Comparison of ENCODE assay signal across 28 mouse cellular contexts in genomic region chr10:69288086-69288485, GRCm38 (mm10).
DNase-seq lines count a peak whose midpoint lies in the region; ATAC-seq and TF ChIP-seq lines count a peak whose summit lies in the region.
"Had no signal": no experiment of that assay in that cellular context is flagged by ENCODE, and none has a peak within 500 bp of the region (broad histone marks: within the 10 kb centered on the region; RNA-seq: fewer than 3 reads in every experiment).

No protein-coding gene starts in this region.

- H3K9me3 ChIP-seq in liver, embryonic 12.5 days (replicated peaks), result no peaks in the 10 kb centered on the region
- no peaks in the 10 kb centered on the region for H3K9me3 ChIP-seq in liver, embryonic 11.5 days (ENCODE audit: control insufficient read depth, low read length)
- H3K9me3 ChIP-seq: embryonic facial prominence, embryonic 12.5 days; heart, embryonic 15.5 days; hindbrain, embryonic 10.5 days; intestine, embryonic 15.5 days; limb, embryonic 12.5 days; midbrain, embryonic 12.5 days; neural tube, embryonic 13.5 days had no signal

- TF ChIP-seq EP300 in heart, adult 2 months (IDR thresholded peaks at IDR 0.05; ENCODE audit: insufficient read depth, low read depth, low read length), result 0 out of 2 replicates have a peak, but pooled peaks have one; percentile 44

- H3K36me3 ChIP-seq in heart, adult 2 months (ENCODE audit: control insufficient read depth, insufficient read depth, low read length), result peaks cover 7% of the 10 kb centered on the region
- H3K36me3 ChIP-seq in liver, embryonic 12.5 days, result peaks cover 13% of the 10 kb centered on the region
- no peaks in the 10 kb centered on the region; the same call in 1 of the 2 replicates for H3K36me3 ChIP-seq in liver, embryonic 11.5 days (ENCODE audit: control insufficient read depth, insufficient read depth, low read length)
- H3K36me3 ChIP-seq: G1E had no signal

- no peak overlapping the region for H3K4me3 ChIP-seq in heart, adult 2 months
- no peak overlapping the region for H3K4me3 ChIP-seq in liver, embryonic 12.5 days
- no peak overlapping the region for H3K4me3 ChIP-seq in liver, embryonic 11.5 days (ENCODE audit: low read depth, low read length)
- H3K4me3 ChIP-seq: embryonic facial prominence, embryonic 12.5 days; heart, embryonic 15.5 days; hindbrain, embryonic 10.5 days; intestine, embryonic 15.5 days; layer of hippocampus, adult 2 months; limb, embryonic 12.5 days; midbrain, embryonic 12.5 days; neural tube, embryonic 13.5 days had no signal

- intact Hi-C loops in heart, adult 2 months (cut with DNase I), result no loop called here

- WGBS in heart, adult 2 months, result 58% methylated on average over 4 of the region's 4 CpGs
- 68% methylated on average over 4 of the region's 4 CpGs for WGBS in liver, embryonic 12.5 days (ENCODE audit: insufficient replicate concordance)
- 82% methylated on average over 4 of the region's 4 CpGs for WGBS in liver, embryonic 11.5 days

- no peaks in the 10 kb centered on the region for H3K79me2 ChIP-seq in heart, adult 2 months (replicated peaks; ENCODE audit: control insufficient read depth, insufficient read depth, low read length)

- H3K9ac ChIP-seq in heart, adult 2 months (ENCODE audit: low read depth, low read length), result no peak overlapping the region
- H3K9ac ChIP-seq in liver, embryonic 12.5 days, result no peak overlapping the region
- no peak overlapping the region for H3K9ac ChIP-seq in liver, embryonic 11.5 days (ENCODE audit: low read depth, low read length)
- H3K9ac ChIP-seq: embryonic facial prominence, embryonic 12.5 days; forebrain, postnatal 0 days; heart, embryonic 15.5 days; intestine, embryonic 15.5 days; limb, embryonic 12.5 days; midbrain, embryonic 12.5 days; neural tube, embryonic 13.5 days had no signal

- TF ChIP-seq POLR2A in heart, adult 2 months (IDR thresholded peaks at IDR 0.05; ENCODE audit: insufficient read depth, low read depth, low read length), result no peak

- no peak for TF ChIP-seq CTCF in heart, adult 2 months (IDR thresholded peaks at IDR 0.05)

- DNase-seq in heart, adult 2 months, result no peak
- no peak for DNase-seq in heart, postnatal 4 days
- no peak for DNase-seq in liver, embryonic 11.5 days (ENCODE audit: low spot score)
- DNase-seq in gastrocnemius, postnatal 25 days, result peak; percentile 46
- DNase-seq in testis, postnatal 14 days (ENCODE audit: low spot score), result no peak
- DNase-seq in lung, postnatal 25 days (ENCODE audit: low spot score), result no peak
- DNase-seq: B cell, adult 2 months; cerebellum, adult 18-20 months; cerebellum, postnatal 14 days; forebrain, postnatal 0 days; lung, adult 18-20 months; lung, postnatal 10 days; retina, postnatal 1 day; right cerebral cortex, postnatal 25 days; thymus, postnatal 14 days had no signal

- H3K4me1 ChIP-seq in heart, adult 2 months (ENCODE audit: control insufficient read depth, insufficient read depth, low read length), result no peaks in the 10 kb centered on the region; the same call in 1 of the 2 replicates
- no peaks in the 10 kb centered on the region for H3K4me1 ChIP-seq in liver, embryonic 12.5 days
- H3K4me1 ChIP-seq in liver, embryonic 11.5 days (replicated peaks; ENCODE audit: control insufficient read depth, insufficient read depth, low read length), result no peaks in the 10 kb centered on the region
- H3K4me1 ChIP-seq: embryonic facial prominence, embryonic 12.5 days; hindbrain, embryonic 10.5 days; intestine, embryonic 15.5 days; limb, embryonic 12.5 days; midbrain, embryonic 12.5 days; neural tube, embryonic 13.5 days had no signal

- H3K27ac ChIP-seq in heart, adult 2 months, result peak overlapping the region; percentile 55
- H3K27ac ChIP-seq in liver, embryonic 12.5 days, result no peak overlapping the region
- no peak overlapping the region for H3K27ac ChIP-seq in liver, embryonic 11.5 days (ENCODE audit: low read depth, low read length)
- H3K27ac ChIP-seq: embryonic facial prominence, embryonic 12.5 days; heart, embryonic 15.5 days; hindbrain, embryonic 10.5 days; intestine, embryonic 15.5 days; layer of hippocampus, adult 2 months; limb, embryonic 12.5 days; midbrain, embryonic 12.5 days; neural tube, embryonic 13.5 days had no signal

- peak; percentile 24; the same call in 1 of the 2 replicates for ATAC-seq in liver, embryonic 12.5 days
- no peak for ATAC-seq in liver, embryonic 11.5 days (replicated peaks; ENCODE audit: low FRiP score)
- ATAC-seq: activated CD4-positive, CD25-positive, alpha-beta regulatory T cell, adult 4 months; forebrain, postnatal 0 days; hindbrain, embryonic 16.5 days; intestine, embryonic 15.5 days had no signal

- no peaks in the 10 kb centered on the region for H3K27me3 ChIP-seq in heart, adult 2 months (ENCODE audit: control insufficient read depth, insufficient read depth, low read length)
- no peaks in the 10 kb centered on the region for H3K27me3 ChIP-seq in liver, embryonic 12.5 days (replicated peaks)
- no peaks in the 10 kb centered on the region for H3K27me3 ChIP-seq in liver, embryonic 11.5 days (replicated peaks; ENCODE audit: control insufficient read depth, insufficient read depth, low read length)
- H3K27me3 ChIP-seq: CH12.LX; embryonic facial prominence, embryonic 12.5 days; heart, embryonic 15.5 days; intestine, embryonic 15.5 days; midbrain, embryonic 12.5 days; neural tube, embryonic 13.5 days had no signal

- no peak overlapping the region for H3K4me2 ChIP-seq in liver, embryonic 12.5 days
- no peak overlapping the region for H3K4me2 ChIP-seq in liver, embryonic 11.5 days
- H3K4me2 ChIP-seq: embryonic facial prominence, embryonic 12.5 days; heart, embryonic 15.5 days; intestine, embryonic 15.5 days; limb, embryonic 12.5 days; midbrain, embryonic 12.5 days; neural tube, embryonic 13.5 days had no signal
